Mouse (Mus musculus) limb, embryonic 14.5 days (tissue): ENCODE results near the gene Arid2. TPM values are rescaled to one million over a fixed set of nuclear protein-coding genes. Genes with fewer than 3 reads are reported as not detected.

Source experiments
- ATAC-seq: fragments of 200-750 bp; cut with Nextera tagmentation; 2 replicates; pipeline ENCODE4 v1.8.0; 2017; ENCODE audit warnings: low read depth, moderate number of reproducible peaks, moderate TSS enrichment; ENCODE audit not compliant: low FRiP score
- DNase-seq: peaks from one replicate; pipeline ENCODE4 v3.0.0-alpha.2; 2015; ENCODE audit warnings: low spot score
- H3K27ac ChIP-seq: fragments of 300-500 bp; sonication (generic); replicated peaks from 2 replicates; pipeline ENCODE4 v1.5.1; 2014; ENCODE audit warnings: low read depth, mild to moderate bottlenecking, low read length, moderate library complexity, mixed read lengths
- H3K27me3 ChIP-seq: fragments of 300-500 bp; sonication (generic); 2 replicates; pipeline ENCODE4 v1.6.1; 2014; ENCODE audit warnings: low read length, mixed read lengths; ENCODE audit not compliant: control insufficient read depth, insufficient read depth
- H3K36me3 ChIP-seq: fragments of 300-500 bp; sonication (generic); 2 replicates; pipeline ENCODE4 v1.6.1; 2014; ENCODE audit warnings: mild to moderate bottlenecking, low read length, moderate library complexity, mixed read lengths; ENCODE audit not compliant: control insufficient read depth, insufficient read depth
- H3K4me1 ChIP-seq: fragments of 300-500 bp; sonication (generic); 2 replicates; pipeline ENCODE4 v1.6.1; 2014; ENCODE audit warnings: antibody characterized with exemption, low read length, mixed read lengths; ENCODE audit not compliant: control insufficient read depth, insufficient read depth
- H3K4me2 ChIP-seq: fragments of 300-500 bp; sonication (generic); replicated peaks from 2 replicates; pipeline ENCODE4 v1.6.1; 2014; ENCODE audit warnings: low read depth, mild to moderate bottlenecking, low read length, moderate library complexity; ENCODE audit not compliant: severe bottlenecking
- H3K4me3 ChIP-seq: fragments of 300-500 bp; sonication (generic); replicated peaks from 2 replicates; pipeline ENCODE4 v1.5.1; 2014; ENCODE audit warnings: low read length
- H3K9ac ChIP-seq: fragments of 300-500 bp; sonication (generic); 2 replicates; pipeline ENCODE4 v1.6.1; 2014; ENCODE audit warnings: mild to moderate bottlenecking, low read depth, low read length, moderate library complexity; ENCODE audit not compliant: severe bottlenecking
- H3K9me3 ChIP-seq: fragments of 300-500 bp; sonication (generic); 2 replicates; pipeline ENCODE4 v1.6.1; 2016; ENCODE audit warnings: low read length; ENCODE audit not compliant: control insufficient read depth
- POLR2A ChIP-seq: fragments of 200-500 bp; IDR thresholded peaks from 2 replicates; pipeline ENCODE4 v1.8.0; 2012; ENCODE audit warnings: inconsistent platforms, mild to moderate bottlenecking, moderate library complexity, borderline replicate concordance; ENCODE audit not compliant: insufficient read depth, insufficient read length; ENCODE audit errors: extremely low read depth
- WGBS: fragments of 180-500 bp; shearing (Covaris S2); extraction: QIAGEN DNeasy Blood & Tissue Kit; methylation state at CpG from one replicate; pipeline ENCODE4 v1.1.7; 2014; 5-methylcytosine and 5-hydroxymethylcytosine counted together
- polyA plus RNA-seq, 2 experiments: library from polyadenylated mRNA; depleted of rRNA in 1 of 2; stranded (reverse) in 1 of 2; unstranded in 1 of 2; fragments of >200 nt; fragmentation: Nextera tagmentation in 1 of 2; extraction: Ambion mirVana in 1 of 2; gene quantifications; 2 replicates each; pipeline versions ENCODE4 v1.2.1 to v1.2.3; 2012 to 2014

Arid2 gene
- polyA plus RNA-seq, 2 experiments, result 28.7 to 30.9 TPM

DNA sequence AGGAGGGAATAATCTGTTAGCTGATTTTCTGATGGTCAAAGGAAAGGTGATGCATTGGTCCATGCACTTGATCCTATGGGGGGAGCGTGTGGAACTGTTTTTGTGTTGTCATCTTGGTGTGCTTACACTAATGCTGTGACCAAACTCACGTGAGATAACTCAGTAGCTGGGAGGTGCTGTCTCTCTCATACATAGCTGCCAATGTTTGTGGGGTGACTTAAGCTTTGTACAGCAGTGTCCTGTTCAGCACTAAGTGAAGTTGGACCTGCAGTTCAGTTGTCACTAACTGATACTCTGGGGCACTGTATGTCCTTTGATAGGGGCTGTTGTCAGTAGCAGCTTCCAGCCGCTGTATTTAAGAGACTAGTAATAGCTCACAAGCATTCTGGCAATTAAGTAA is 43.2 kb downstream of the Arid2 start:
- TF ChIP-seq POLR2A, result no peak
- Histone ChIP-seq H3K4me3 (no peak overlapping the region), H3K27ac (no peak overlapping the region), H3K4me2 (no peak overlapping the region), H3K27me3 (no peaks in the 10 kb centered on the region), H3K4me1 (no peaks in the 10 kb centered on the region), H3K9ac (no peak overlapping the region), H3K9me3 (no peaks in the 10 kb centered on the region), H3K36me3 (peaks cover 5% of the 10 kb centered on the region)
- ATAC-seq, result no peak
- no peak for DNase-seq
- 85% methylated on average over 3 of the region's 3 CpGs for WGBS

DNA sequence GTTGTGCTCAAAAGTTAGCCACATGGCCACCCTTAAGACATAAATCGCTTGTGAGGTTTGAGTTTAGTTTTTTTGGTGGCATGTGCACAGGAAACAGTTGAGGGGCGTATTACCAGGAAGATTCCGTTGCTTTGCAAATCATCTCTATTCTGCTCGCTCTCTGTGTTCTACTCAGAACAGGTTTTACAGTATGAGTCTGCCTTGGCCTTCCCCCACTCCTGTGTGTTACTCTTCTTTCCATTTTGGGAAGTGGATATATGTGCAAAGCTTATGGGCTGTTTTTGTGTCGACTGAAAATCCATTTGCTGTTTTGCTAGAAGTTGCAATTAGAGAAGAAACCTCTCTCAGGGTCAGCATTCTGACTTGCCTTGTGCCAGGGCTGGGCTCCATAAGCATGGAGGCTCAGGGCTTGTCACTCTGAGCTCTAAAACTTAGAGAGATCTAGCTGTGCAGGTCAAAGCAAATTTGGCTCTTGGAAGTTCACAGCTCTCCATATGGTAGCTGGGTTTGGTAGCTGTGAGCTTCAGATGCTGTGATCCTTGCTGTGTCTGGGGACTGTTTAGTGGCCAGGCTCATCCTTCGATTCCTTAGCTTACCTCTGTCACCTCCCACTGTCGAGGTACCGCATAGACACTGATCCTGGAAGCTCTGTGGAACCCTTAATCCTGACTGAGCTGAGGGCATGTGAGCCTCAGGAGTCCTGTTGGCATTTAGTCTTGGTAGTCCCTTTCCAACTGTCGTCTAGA is 45.3 kb downstream of the Arid2 start:
- no peaks in the 10 kb centered on the region for H3K9me3 ChIP-seq
- no peaks in the 10 kb centered on the region for H3K4me1 ChIP-seq
- no peak overlapping the region for H3K27ac ChIP-seq
- no peak for TF ChIP-seq POLR2A
- ATAC-seq (no peak), DNase-seq (no peak)
- no peak overlapping the region for H3K4me3 ChIP-seq
- no peaks in the 10 kb centered on the region for H3K27me3 ChIP-seq
- WGBS, result 84% methylated on average over 9 of the region's 9 CpGs
- H3K36me3 ChIP-seq, result no peaks in the 10 kb centered on the region
- H3K4me2 ChIP-seq, result no peak overlapping the region
- no peak overlapping the region for H3K9ac ChIP-seq

DNA sequence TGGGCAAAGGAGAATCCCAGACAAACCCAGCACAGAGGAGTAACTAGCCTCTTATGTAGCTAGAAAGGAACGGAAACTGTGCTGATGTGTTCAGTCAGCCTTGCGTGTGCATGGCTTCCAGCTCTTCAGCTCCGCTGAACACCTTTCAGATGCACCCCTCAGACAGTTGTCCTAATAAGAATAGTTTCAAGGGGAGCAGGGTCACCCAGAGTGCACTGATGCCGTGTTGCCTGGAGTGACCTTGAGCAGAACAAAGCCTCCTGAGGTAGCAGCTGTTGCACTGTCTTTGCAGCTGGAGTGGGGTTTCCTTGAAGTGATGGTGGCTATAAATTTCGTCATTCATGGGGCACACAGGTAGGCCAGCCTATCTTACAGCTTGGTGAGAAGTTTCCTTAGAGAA is 46.0 kb downstream of the Arid2 start:
- no peak overlapping the region for H3K9ac ChIP-seq
- no peaks in the 10 kb centered on the region for H3K9me3 ChIP-seq
- WGBS, result 73% methylated on average over 5 of the region's 5 CpGs
- ATAC-seq (no peak), DNase-seq (no peak)
- TF ChIP-seq POLR2A, result no peak
- no peaks in the 10 kb centered on the region for H3K36me3 ChIP-seq
- H3K4me1 ChIP-seq, result no peaks in the 10 kb centered on the region
- no peak overlapping the region for H3K4me2 ChIP-seq
- H3K27ac ChIP-seq, result no peak overlapping the region
- H3K27me3 ChIP-seq, result no peaks in the 10 kb centered on the region
- no peak overlapping the region for H3K4me3 ChIP-seq

DNA sequence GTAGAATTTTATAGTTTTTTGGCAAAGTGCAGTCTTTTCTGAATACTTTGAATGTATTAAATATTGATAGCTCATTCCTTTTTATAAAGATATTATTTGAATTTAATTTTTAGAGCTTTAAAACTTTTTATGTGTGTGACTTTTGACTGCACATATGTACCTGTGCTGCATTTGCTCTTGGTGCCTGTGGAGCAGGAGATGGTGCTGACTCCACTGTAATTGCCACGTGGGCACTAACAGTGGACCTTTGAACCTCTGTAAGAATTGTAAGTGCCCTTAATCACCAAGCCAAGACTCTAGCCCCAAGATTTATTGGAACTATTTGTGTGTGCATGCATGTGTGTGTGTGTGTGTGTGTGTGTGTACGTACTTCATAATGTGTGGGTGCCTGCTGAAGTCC is 53.6 kb downstream of the Arid2 start:
- H3K4me3 ChIP-seq, result no peak overlapping the region
- no peak overlapping the region for H3K4me2 ChIP-seq
- TF ChIP-seq POLR2A, result no peak
- 80% methylated on average over 2 of the region's 2 CpGs for WGBS
- H3K27ac ChIP-seq, result no peak overlapping the region
- H3K9ac ChIP-seq, result no peak overlapping the region
- ATAC-seq (no peak), DNase-seq (no peak)
- H3K27me3 ChIP-seq, result no peaks in the 10 kb centered on the region
- H3K36me3 ChIP-seq, result no peaks in the 10 kb centered on the region
- no peaks in the 10 kb centered on the region for H3K9me3 ChIP-seq
- 0 out of 2 replicates have a peak, but pooled peaks cover 5% of the 10 kb centered on the region for H3K4me1 ChIP-seq

DNA sequence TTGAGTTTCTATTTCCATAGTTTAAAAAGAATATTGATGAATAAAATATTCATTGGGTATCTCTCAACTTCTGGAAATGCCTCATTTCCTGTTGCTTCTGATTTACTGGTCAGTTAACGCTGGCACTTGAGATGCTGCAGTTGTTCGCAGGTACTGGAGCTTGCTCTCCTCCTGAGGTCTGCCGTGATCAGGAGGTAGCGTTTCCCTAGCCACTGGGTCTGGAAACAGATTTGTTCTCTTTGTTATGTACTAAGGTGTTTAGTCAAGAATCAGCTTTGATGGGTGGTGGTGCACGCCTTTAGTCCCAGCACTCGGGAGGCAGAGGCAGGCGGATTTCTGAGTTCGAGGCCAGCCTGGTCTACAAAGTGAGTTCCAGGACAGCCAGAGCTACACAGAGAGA is 54.8 kb downstream of the Arid2 start:
- no peak overlapping the region for H3K27ac ChIP-seq
- no peaks in the 10 kb centered on the region for H3K36me3 ChIP-seq
- H3K4me2 ChIP-seq, result no peak overlapping the region
- DNase-seq, result no peak
- no peak overlapping the region for H3K9ac ChIP-seq
- WGBS, result 93% methylated on average over 8 of the region's 8 CpGs
- TF ChIP-seq POLR2A, result no peak
- no peak overlapping the region for H3K4me3 ChIP-seq
- H3K27me3 ChIP-seq, result no peaks in the 10 kb centered on the region
- H3K4me1 ChIP-seq, result 0 out of 2 replicates have a peak, but pooled peaks cover 5% of the 10 kb centered on the region
- ATAC-seq, result no peak
- H3K9me3 ChIP-seq, result no peaks in the 10 kb centered on the region
